Comparison of ENCODE assay signal across 9 mouse cellular contexts in the genomic region with DNA sequence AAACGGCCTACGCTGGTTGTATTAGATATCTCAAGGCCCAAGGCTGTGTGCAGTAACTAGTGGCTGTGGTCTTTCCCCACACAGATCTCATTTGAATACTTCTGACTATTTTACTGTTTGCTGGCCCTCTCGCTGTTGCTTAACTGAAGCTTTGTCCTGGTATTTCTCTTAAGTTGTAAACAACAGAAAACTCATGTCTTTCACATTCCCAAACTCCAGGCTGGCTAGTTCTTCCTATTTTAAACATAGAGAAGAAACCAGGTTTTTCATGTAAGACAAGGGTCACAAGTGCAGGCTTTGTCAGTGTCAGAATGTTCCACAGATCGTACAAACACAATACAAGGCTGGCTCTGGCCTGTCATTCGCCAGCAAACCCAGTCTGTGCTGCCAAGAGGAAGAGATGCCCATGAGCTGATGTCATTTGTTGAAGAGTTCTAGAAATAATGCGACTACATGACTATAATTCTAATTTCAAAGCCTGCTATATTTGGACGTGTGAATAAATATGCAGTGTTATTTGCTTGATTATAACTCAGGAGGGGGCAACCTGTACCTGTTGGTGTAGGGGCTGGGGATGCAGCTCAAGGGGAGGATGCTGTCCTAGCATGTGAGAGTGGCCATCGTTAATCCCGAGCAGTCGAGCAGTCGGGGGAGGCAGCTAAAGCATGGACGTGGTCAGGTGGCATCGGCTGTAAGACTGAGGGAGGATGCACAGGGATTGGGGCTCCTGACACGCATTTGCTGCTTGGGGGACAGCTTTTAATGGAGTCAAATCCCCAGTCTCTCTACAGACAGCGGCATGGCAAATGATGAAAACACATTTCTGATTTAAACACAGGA.
A peak's percentile ranks its signal among the peaks of the same experiment; 100 is the strongest.
DNase-seq lines count a peak whose midpoint lies in the region; ATAC-seq and TF ChIP-seq lines count a peak whose summit lies in the region.
"Had no signal": no experiment of that assay in that cellular context is flagged by ENCODE, and none has a peak within 500 bp of the region (broad histone marks: within the 10 kb centered on the region; RNA-seq: fewer than 3 reads in every experiment).

No protein-coding gene starts in this region.

- WGBS in forebrain, embryonic 13.5 days: 70% methylated on average over 15 of the region's 15 CpGs
- WGBS in forebrain, embryonic 12.5 days: 72% methylated on average over 15 of the region's 15 CpGs
- 70% methylated on average over 15 of the region's 15 CpGs for WGBS in stomach, embryonic 15.5 days

- no peak overlapping the region for H3K9ac ChIP-seq in forebrain, embryonic 13.5 days
- H3K9ac ChIP-seq in forebrain, embryonic 12.5 days: no peak overlapping the region
- no peak overlapping the region for H3K9ac ChIP-seq in stomach, embryonic 15.5 days

- H3K36me3 ChIP-seq in forebrain, embryonic 13.5 days (ENCODE audit: poor library complexity, severe bottlenecking): peaks cover 67% of the 10 kb centered on the region
- H3K36me3 ChIP-seq in forebrain, embryonic 12.5 days (replicated peaks): peaks cover 66% of the 10 kb centered on the region
- H3K36me3 ChIP-seq in stomach, embryonic 15.5 days: peaks cover 27% of the 10 kb centered on the region

- intact Hi-C loops in left cerebral cortex, adult 2 months (cut with DNase I): no loop called here
- intact Hi-C loops in left cerebral cortex, postnatal 10 days (cut with DNase I): no loop called here
- intact Hi-C loops in heart, postnatal 14 days (cut with DNase I): loop anchor here (5.0 to 10.0 kb wide), 2 partner anchors 36 to 142 kb away; no protein-coding TSS in a partner anchor

- H3K4me3 ChIP-seq in forebrain, embryonic 13.5 days: no peak overlapping the region
- H3K4me3 ChIP-seq in forebrain, embryonic 12.5 days (replicated peaks): no peak overlapping the region
- no peak overlapping the region for H3K4me3 ChIP-seq in left cerebral cortex, adult 2 months
- no peak overlapping the region for H3K4me3 ChIP-seq in stomach, embryonic 15.5 days (replicated peaks)

- no peaks in the 10 kb centered on the region for H3K9me3 ChIP-seq in forebrain, embryonic 13.5 days (replicated peaks)
- no peaks in the 10 kb centered on the region for H3K9me3 ChIP-seq in forebrain, embryonic 12.5 days
- no peaks in the 10 kb centered on the region for H3K9me3 ChIP-seq in stomach, embryonic 15.5 days

- no peak for DNase-seq in left cerebral cortex, adult 2 months (ENCODE audit: extremely low spot score in 1 of 2, low spot score in 2 of 2)
- no peak for DNase-seq in left cerebral cortex, postnatal 10 days (ENCODE audit: extremely low spot score in 1 of 2, low spot score in 2 of 2)
- peak; percentile 25 to 51 for DNase-seq in heart, postnatal 14 days
- DNase-seq in gastrocnemius, postnatal 10 days: no peak
- DNase-seq: embryo, embryonic 11 days had no signal

- no peak for TF ChIP-seq CTCF in left cerebral cortex, adult 2 months (IDR thresholded peaks at IDR 0.05)

- 0 out of 2 replicates have a peak overlapping the region, but pooled peaks have one; percentile 19 for H3K27ac ChIP-seq in forebrain, embryonic 13.5 days
- no peak overlapping the region for H3K27ac ChIP-seq in forebrain, embryonic 12.5 days
- H3K27ac ChIP-seq in left cerebral cortex, adult 2 months: peak overlapping the region; percentile 73
- H3K27ac ChIP-seq in stomach, embryonic 15.5 days: peak overlapping the region; percentile 51; the same call in 1 of the 2 replicates

- H3K27me3 ChIP-seq in forebrain, embryonic 13.5 days: no peaks in the 10 kb centered on the region
- no peaks in the 10 kb centered on the region for H3K27me3 ChIP-seq in forebrain, embryonic 12.5 days
- H3K27me3 ChIP-seq in stomach, embryonic 15.5 days (replicated peaks): no peaks in the 10 kb centered on the region

- H3K4me2 ChIP-seq in forebrain, embryonic 13.5 days: no peak overlapping the region
- H3K4me2 ChIP-seq in forebrain, embryonic 12.5 days: no peak overlapping the region
- no peak overlapping the region for H3K4me2 ChIP-seq in stomach, embryonic 15.5 days

- peak; percentile 62; the same call in 1 of the 2 replicates for ATAC-seq in forebrain, embryonic 13.5 days
- ATAC-seq in forebrain, embryonic 12.5 days (ENCODE audit: low FRiP score): no peak
- ATAC-seq in stomach, embryonic 15.5 days (ENCODE audit: insufficient read depth, low FRiP score, low read depth): no peak
- no peak for ATAC-seq in erythroblast, adult 5-6 weeks (replicated peaks; ENCODE audit: low FRiP score, poor library complexity, severe bottlenecking)

- peaks cover 5% of the 10 kb centered on the region for H3K4me1 ChIP-seq in forebrain, embryonic 13.5 days
- no peaks in the 10 kb centered on the region for H3K4me1 ChIP-seq in forebrain, embryonic 12.5 days
- H3K4me1 ChIP-seq in stomach, embryonic 15.5 days: 0 out of 2 replicates have a peak, but pooled peaks cover 14% of the 10 kb centered on the region

Comparison
In these comparisons a context has a peak if more than half of its experiments do, and no peak if none do; other contexts are left out.
1. DNase-seq: peak in heart, postnatal 14 days (2 of 2); none in left cerebral cortex, adult 2 months (0 of 2), left cerebral cortex, postnatal 10 days (0 of 2) and gastrocnemius, postnatal 10 days (single experiment).